Mouse (Mus musculus) cortical plate, adult 2 months (tissue): ENCODE results near the gene Prdm11. TPM values are rescaled to one million over a fixed set of nuclear protein-coding genes. Genes with fewer than 3 reads are reported as not detected.
A peak's percentile ranks its signal among the peaks of the same experiment; 100 is the strongest.

ENCODE experiments used
- H3K27ac ChIP-seq: fragments of 200-500 bp; 2 replicates; pipeline ENCODE4 v1.5.1; 2012; ENCODE audit warnings: low read length, control low read depth, inconsistent platforms; ENCODE audit not compliant: insufficient read depth
- H3K4me1 ChIP-seq: fragments of 200-500 bp; 2 replicates; pipeline ENCODE4 v1.6.1; 2011; ENCODE audit warnings: low read length; ENCODE audit not compliant: control insufficient read depth, insufficient read depth
- H3K4me3 ChIP-seq: fragments of 200-500 bp; 2 replicates; pipeline ENCODE4 v1.5.1; 2011; ENCODE audit warnings: mild to moderate bottlenecking, low read length, control low read depth; ENCODE audit not compliant: insufficient read depth
- CTCF ChIP-seq: fragments of 200-500 bp; IDR thresholded peaks from 2 replicates; pipeline ENCODE4 v1.5.1; 2011; ENCODE audit warnings: mild to moderate bottlenecking, control low read depth, low read length; ENCODE audit not compliant: insufficient read depth; ENCODE audit errors: extremely low read depth
- POLR2A ChIP-seq: fragments of 200-500 bp; IDR thresholded peaks from 2 replicates; pipeline ENCODE4 v1.6.1; 2011; ENCODE audit warnings: mild to moderate bottlenecking, low read length, control low read depth; ENCODE audit not compliant: insufficient read depth; ENCODE audit errors: extremely low read depth
- polyA plus RNA-seq: library from polyadenylated mRNA; depleted of rRNA; stranded (reverse); fragments of >200 nt; gene quantifications from 2 replicates; pipeline ENCODE4 v1.2.3, GENCODE M21; 2012

The Prdm11 gene
- polyA plus RNA-seq, 1 experiment: 7.5 TPM

- Histone ChIP-seq H3K4me3 (no peak overlapping the region), H3K4me1 (0 out of 2 replicates have a peak, but pooled peaks cover 2% of the 10 kb centered on the region), H3K27ac (no peak overlapping the region)
- TF ChIP-seq POLR2A (no peak), CTCF (no peak)
These were observed 28.8 kb downstream of the Prdm11 start for GRCm38 (mm10) chr2:93017151-93017550.

- Histone ChIP-seq H3K4me3 (peak overlapping the region; percentile 49), H3K4me1 (0 out of 2 replicates have a peak, but pooled peaks cover 2% of the 10 kb centered on the region), H3K27ac (no peak overlapping the region)
- TF ChIP-seq POLR2A (no peak), CTCF (no peak)
These were observed 30.9 kb downstream of the Prdm11 start for GRCm38 (mm10) chr2:93015041-93015440.

GRCm38 (mm10) chr2:93014093-93014937, 31.7 kb downstream of the Prdm11 start:
- 0 out of 2 replicates have a peak, but pooled peaks cover 2% of the 10 kb centered on the region for H3K4me1 ChIP-seq
- no peak overlapping the region; the same call in 1 of the 2 replicates for H3K4me3 ChIP-seq
- H3K27ac ChIP-seq: no peak overlapping the region
- TF ChIP-seq POLR2A (no peak), CTCF (no peak)

- H3K27ac ChIP-seq: no peak overlapping the region
These were observed 32.4 kb downstream of the Prdm11 start for GRCm38 (mm10) chr2:93013415-93014092.

GRCm38 (mm10) chr2:93012976-93013375, 33.0 kb downstream of the Prdm11 start:
- Histone ChIP-seq H3K4me3 (no peak overlapping the region), H3K4me1 (0 out of 2 replicates have a peak, but pooled peaks cover 2% of the 10 kb centered on the region), H3K27ac (no peak overlapping the region)
- TF ChIP-seq POLR2A (no peak), CTCF (no peak)

More at GRCm38 (mm10) chr2:93013415-93014092, 32.4 kb downstream of the Prdm11 start:
- Histone ChIP-seq H3K4me1 (0 out of 2 replicates have a peak, but pooled peaks cover 2% of the 10 kb centered on the region), H3K4me3 (no peak overlapping the region)
- TF ChIP-seq CTCF (no peak), POLR2A (no peak)

- Histone ChIP-seq H3K27ac (no peak overlapping the region), H3K4me3 (no peak overlapping the region), H3K4me1 (0 out of 2 replicates have a peak, but pooled peaks cover 2% of the 10 kb centered on the region)
- peak; percentile 15; the same call in 1 of the 2 replicates for TF ChIP-seq CTCF
- TF ChIP-seq POLR2A: no peak
These were observed 34.0 kb downstream of the Prdm11 start for GRCm38 (mm10) chr2:93011933-93012332.

- H3K4me3 ChIP-seq: no peak overlapping the region
- H3K4me1 ChIP-seq: 0 out of 2 replicates have a peak, but pooled peaks cover 2% of the 10 kb centered on the region
- no peak overlapping the region for H3K27ac ChIP-seq
- TF ChIP-seq POLR2A (no peak), CTCF (no peak)
These were observed 34.5 kb downstream of the Prdm11 start for GRCm38 (mm10) chr2:93011465-93011864.

- H3K4me3 ChIP-seq: no peak overlapping the region
- no peaks in the 10 kb centered on the region for H3K4me1 ChIP-seq
- TF ChIP-seq POLR2A: no peak
- no peak for TF ChIP-seq CTCF
- no peak overlapping the region for H3K27ac ChIP-seq
These were observed 37.8 kb downstream of the Prdm11 start for GRCm38 (mm10) chr2:93007967-93008685.

- H3K4me1 ChIP-seq: no peaks in the 10 kb centered on the region
- no peak overlapping the region for H3K4me3 ChIP-seq
- no peak for TF ChIP-seq POLR2A
- TF ChIP-seq CTCF: no peak
- no peak overlapping the region for H3K27ac ChIP-seq
These were observed 40.9 kb downstream of the Prdm11 start for GRCm38 (mm10) chr2:93005028-93005427.
